Mouse (Mus musculus) stomach, embryonic 14.5 days (tissue): Measurements from ENCODE around the gene Gabrr2. TPM values are rescaled to one million over a fixed set of nuclear protein-coding genes. Genes with fewer than 3 reads are reported as not detected.

Experiments
- ATAC-seq: fragments of 200-750 bp; cut with Nextera tagmentation; 2 replicates; pipeline ENCODE4 v1.8.0; 2017; ENCODE audit warnings: low read depth, moderate TSS enrichment; ENCODE audit not compliant: insufficient number of reproducible peaks, insufficient read depth, low FRiP score
- H3K27ac ChIP-seq: fragments of 300-500 bp; sonication (generic); 2 replicates; pipeline ENCODE4 v1.5.1; 2014; ENCODE audit warnings: mild to moderate bottlenecking, low read length, moderate library complexity, mixed read lengths
- H3K27me3 ChIP-seq: fragments of 300-500 bp; sonication (generic); 2 replicates; pipeline ENCODE4 v1.6.1; 2014; ENCODE audit warnings: low read length, control low read depth, mixed read lengths; ENCODE audit not compliant: control insufficient read depth, insufficient read depth
- H3K36me3 ChIP-seq: fragments of 300-500 bp; sonication (generic); 2 replicates; pipeline ENCODE4 v1.6.1; 2014; ENCODE audit warnings: mild to moderate bottlenecking, control low read depth, low read length, moderate library complexity, mixed read lengths; ENCODE audit not compliant: control insufficient read depth, insufficient read depth
- H3K4me1 ChIP-seq: fragments of 300-500 bp; sonication (generic); 2 replicates; pipeline ENCODE4 v1.6.1; 2014; ENCODE audit warnings: low read length, control low read depth, mixed read lengths; ENCODE audit not compliant: control insufficient read depth, insufficient read depth
- H3K4me2 ChIP-seq: fragments of 300-500 bp; sonication (generic); replicated peaks from 2 replicates; pipeline ENCODE4 v1.6.1; 2014; ENCODE audit warnings: low read depth, low read length, control low read depth
- H3K4me3 ChIP-seq: fragments of 300-500 bp; sonication (generic); 2 replicates; pipeline ENCODE4 v1.5.1; 2014; ENCODE audit warnings: low read depth, low read length, control low read depth
- H3K9ac ChIP-seq: fragments of 300-500 bp; sonication (generic); replicated peaks from 2 replicates; pipeline ENCODE4 v1.6.1; 2014; ENCODE audit warnings: low read depth, mild to moderate bottlenecking, control low read depth, low read length, moderate library complexity, mixed read lengths
- H3K9me3 ChIP-seq: fragments of 300-500 bp; sonication (generic); 2 replicates; pipeline ENCODE4 v1.6.1; 2016; ENCODE audit warnings: low read depth, low read length, control low read depth; ENCODE audit not compliant: control insufficient read depth
- WGBS: fragments of 180-500 bp; shearing (Covaris S2); extraction: QIAGEN DNeasy Blood & Tissue Kit; methylation state at CpG from one replicate; pipeline ENCODE4 v1.1.7; 2014; 5-methylcytosine and 5-hydroxymethylcytosine counted together
- polyA plus RNA-seq: library from polyadenylated mRNA; unstranded; fragments of >200 nt; fragmentation: Nextera tagmentation; extraction: Ambion mirVana; gene quantifications from 2 replicates; pipeline ENCODE4 v1.2.1, GENCODE M21; 2014

Gabrr2 gene
- polyA plus RNA-seq, 1 experiment from 2014 or later: 0.25 TPM

GRCm38 (mm10) chr4:33033515-33033914 lies 29.3 kb upstream of the Gabrr2 start:
- no peak overlapping the region for H3K4me3 ChIP-seq
- no peak overlapping the region for H3K27ac ChIP-seq
- WGBS: 70% methylated on average over 6 of the region's 6 CpGs
- peaks cover 2% of the 10 kb centered on the region; the same call in 1 of the 2 replicates for H3K4me1 ChIP-seq
- H3K27me3 ChIP-seq: no peaks in the 10 kb centered on the region
- no peak overlapping the region for H3K9ac ChIP-seq
- H3K36me3 ChIP-seq: peaks cover 8% of the 10 kb centered on the region; the same call in 1 of the 2 replicates
- peaks cover 4% of the 10 kb centered on the region; the same call in 1 of the 2 replicates for H3K9me3 ChIP-seq
- no peak overlapping the region for H3K4me2 ChIP-seq
- ATAC-seq: no peak

DNA sequence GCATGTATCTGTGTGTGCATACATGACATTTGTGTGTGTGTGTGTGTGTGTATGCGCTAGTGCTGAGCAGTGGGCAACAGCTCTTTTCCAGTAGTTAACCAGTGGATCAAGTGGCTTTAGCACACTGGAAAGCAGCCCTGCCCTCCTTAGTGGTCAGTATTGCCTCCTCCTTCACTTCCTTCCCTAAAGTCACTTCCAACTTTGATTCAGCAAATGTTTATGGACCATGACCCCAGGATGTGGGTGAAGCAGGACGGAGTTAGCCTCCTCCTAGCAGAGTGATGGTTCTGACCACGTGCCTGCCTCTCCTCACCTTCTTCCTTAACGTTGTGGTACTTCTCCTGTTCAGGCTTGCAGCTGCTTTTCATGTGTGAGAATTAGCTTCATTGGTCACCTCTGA lies 23.0 kb upstream of the Gabrr2 start:
- Histone ChIP-seq H3K4me2 (no peak overlapping the region), H3K4me3 (no peak overlapping the region), H3K9ac (no peak overlapping the region), H3K27me3 (no peaks in the 10 kb centered on the region), H3K36me3 (peaks cover 53% of the 10 kb centered on the region), H3K27ac (no peak overlapping the region), H3K9me3 (peaks cover 4% of the 10 kb centered on the region; the same call in 1 of the 2 replicates), H3K4me1 (no peaks in the 10 kb centered on the region)
- WGBS: 80% methylated on average over 4 of the region's 4 CpGs
- no peak for ATAC-seq

- no peaks in the 10 kb centered on the region for H3K27me3 ChIP-seq
- H3K4me2 ChIP-seq: no peak overlapping the region
- 91% methylated on average over 11 of the region's 11 CpGs for WGBS
- ATAC-seq: no peak
- H3K4me3 ChIP-seq: no peak overlapping the region
- H3K9me3 ChIP-seq: no peaks in the 10 kb centered on the region
- no peaks in the 10 kb centered on the region for H3K4me1 ChIP-seq
- H3K9ac ChIP-seq: no peak overlapping the region
- H3K36me3 ChIP-seq: peaks cover 44% of the 10 kb centered on the region
- H3K27ac ChIP-seq: no peak overlapping the region
Observed at GRCm38 (mm10) chr4:33049601-33050000, 13.2 kb upstream of the Gabrr2 start.

DNA sequence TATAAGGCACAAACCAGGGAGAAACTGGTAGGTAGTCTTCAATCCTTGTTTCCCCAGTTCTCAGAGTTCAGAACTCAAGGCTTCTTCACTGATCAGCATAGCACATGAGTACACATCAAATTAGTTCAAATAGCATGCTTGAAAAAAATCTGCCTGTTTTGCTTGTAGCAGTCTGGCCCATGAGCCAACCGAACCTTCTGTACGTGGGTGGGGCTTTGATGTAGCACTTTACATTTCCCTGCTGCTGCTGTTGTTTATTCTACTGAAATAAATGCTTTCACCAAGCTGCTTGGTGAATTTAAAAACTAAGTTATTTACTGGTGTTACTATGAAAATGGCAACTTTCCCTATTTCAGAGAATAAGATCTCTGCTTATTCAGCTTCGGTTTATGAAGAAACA lies 10.7 kb upstream of the Gabrr2 start:
- Histone ChIP-seq H3K36me3 (peaks cover 22% of the 10 kb centered on the region), H3K9me3 (no peaks in the 10 kb centered on the region), H3K4me1 (no peaks in the 10 kb centered on the region), H3K27me3 (no peaks in the 10 kb centered on the region), H3K4me2 (no peak overlapping the region), H3K27ac (no peak overlapping the region), H3K9ac (no peak overlapping the region), H3K4me3 (no peak overlapping the region)
- WGBS: 85% methylated on average over 3 of the region's 3 CpGs
- ATAC-seq: no peak

GRCm38 (mm10) chr4:33052650-33053049 lies 10.1 kb upstream of the Gabrr2 start:
- H3K27ac ChIP-seq: no peak overlapping the region
- H3K9ac ChIP-seq: no peak overlapping the region
- no peak overlapping the region for H3K4me3 ChIP-seq
- no peak for ATAC-seq
- H3K9me3 ChIP-seq: no peaks in the 10 kb centered on the region
- no peaks in the 10 kb centered on the region for H3K4me1 ChIP-seq
- H3K27me3 ChIP-seq: no peaks in the 10 kb centered on the region
- peaks cover 21% of the 10 kb centered on the region for H3K36me3 ChIP-seq
- WGBS: 86% methylated on average over 5 of the region's 5 CpGs
- H3K4me2 ChIP-seq: no peak overlapping the region

DNA sequence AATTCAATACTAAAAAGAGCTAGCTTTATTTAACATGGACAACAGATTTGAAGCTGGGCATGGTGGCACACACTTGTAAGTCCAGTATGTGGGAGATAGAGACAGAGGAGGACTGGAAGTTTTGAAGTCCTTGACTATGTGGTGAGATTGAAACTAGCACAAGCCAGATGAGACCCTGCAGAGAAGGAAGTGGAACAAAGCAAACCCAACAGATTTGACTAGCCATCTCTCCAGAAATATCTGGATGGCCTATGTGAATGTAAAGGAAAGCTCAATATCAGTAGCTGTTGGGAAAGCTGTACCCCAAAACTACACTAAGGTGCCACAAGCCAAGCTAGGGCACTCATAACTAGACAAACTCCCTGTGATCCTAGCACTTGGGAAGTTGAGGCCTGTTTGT lies 8.4 kb upstream of the Gabrr2 start:
- Histone ChIP-seq H3K9ac (no peak overlapping the region), H3K4me2 (no peak overlapping the region), H3K27ac (no peak overlapping the region), H3K4me1 (no peaks in the 10 kb centered on the region), H3K9me3 (no peaks in the 10 kb centered on the region), H3K36me3 (peaks cover 9% of the 10 kb centered on the region), H3K4me3 (no peak overlapping the region), H3K27me3 (no peaks in the 10 kb centered on the region)
- ATAC-seq: no peak

DNA sequence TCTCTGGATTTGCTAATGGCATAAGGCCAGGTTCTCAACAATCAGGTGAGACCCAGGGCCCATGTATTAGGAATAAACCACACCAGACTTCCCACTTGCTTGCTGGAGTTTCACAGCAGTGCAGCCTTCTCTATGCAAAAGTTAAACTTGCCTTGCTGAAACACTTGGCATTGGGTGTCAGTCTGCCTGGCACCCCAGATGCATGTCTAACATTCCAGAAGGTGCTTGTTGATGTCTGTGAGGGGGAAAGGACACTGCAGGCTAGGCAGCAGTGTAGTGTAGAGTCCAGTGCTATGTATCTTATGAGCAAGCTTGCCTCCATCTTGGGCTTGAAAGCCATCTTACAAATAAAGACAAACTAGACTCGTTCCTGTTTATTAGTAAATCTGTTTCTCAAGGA lies 6.5 kb upstream of the Gabrr2 start:
- WGBS: 79% methylated on average over 1 of the region's 1 CpGs
- Histone ChIP-seq H3K27ac (no peak overlapping the region), H3K36me3 (no peaks in the 10 kb centered on the region; the same call in 1 of the 2 replicates), H3K4me1 (no peaks in the 10 kb centered on the region), H3K27me3 (no peaks in the 10 kb centered on the region), H3K9ac (no peak overlapping the region), H3K4me2 (no peak overlapping the region), H3K9me3 (no peaks in the 10 kb centered on the region), H3K4me3 (no peak overlapping the region)
- no peak for ATAC-seq

GRCm38 (mm10) chr4:33057890-33058687 lies 4.7 kb upstream of the Gabrr2 start:
- H3K4me1 ChIP-seq: no peaks in the 10 kb centered on the region
- H3K27ac ChIP-seq: no peak overlapping the region
- H3K9me3 ChIP-seq: no peaks in the 10 kb centered on the region
- no peak overlapping the region for H3K4me3 ChIP-seq
- H3K9ac ChIP-seq: no peak overlapping the region
- WGBS: 69% methylated on average over 11 of the region's 11 CpGs
- no peaks in the 10 kb centered on the region for H3K36me3 ChIP-seq
- no peaks in the 10 kb centered on the region for H3K27me3 ChIP-seq
- no peak for ATAC-seq
- no peak overlapping the region for H3K4me2 ChIP-seq

DNA sequence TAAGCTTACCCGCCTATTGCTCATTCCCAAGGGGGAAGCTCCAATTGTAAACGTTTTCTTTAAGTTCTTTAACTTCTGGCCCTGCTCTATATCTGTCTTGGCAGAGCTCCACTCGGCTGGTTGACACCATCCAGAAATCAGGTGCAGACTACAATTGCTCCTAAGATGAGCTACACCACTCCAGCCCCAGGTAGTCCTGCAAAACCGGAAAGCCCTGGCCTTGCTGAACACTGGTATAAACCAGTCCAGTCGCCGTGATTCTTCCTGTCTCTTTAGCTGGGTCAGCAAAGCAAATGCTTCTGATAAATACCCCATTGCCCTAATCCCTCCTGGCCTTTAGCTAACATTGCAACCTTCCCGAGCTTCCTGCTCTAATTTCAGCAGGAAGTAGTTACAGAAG lies 1.6 kb upstream of the Gabrr2 start:
- WGBS: 24% methylated on average over 7 of the region's 7 CpGs
- Histone ChIP-seq H3K27me3 (no peaks in the 10 kb centered on the region), H3K9ac (no peak overlapping the region), H3K36me3 (no peaks in the 10 kb centered on the region), H3K4me3 (no peak overlapping the region), H3K27ac (no peak overlapping the region), H3K4me2 (no peak overlapping the region), H3K9me3 (no peaks in the 10 kb centered on the region), H3K4me1 (no peaks in the 10 kb centered on the region)
- ATAC-seq: no peak
